Mouse (Mus musculus) kidney, postnatal 25 days (tissue): Measurements from ENCODE around the gene Ctla2b.
"Not testable (repeated sequence)": the region's sequence is repeated elsewhere in the genome, so short reads cannot be mapped to it uniquely, and the experiment has no call there.

Source experiments
- DNase-seq, 2 experiments: peaks; one replicate each; pipeline ENCODE4 v3.0.0; 2021; ENCODE audit warnings: mixed read lengths in 2 of 2

The Ctla2b gene

GRCm38 (mm10) chr13:60897328-60897727 lies at the start of gene Ctla2b:
TSS of gene Ctla2b (minus strand) at chr13:60897447.
- peak; percentile 54 to 84 for DNase-seq

GRCm38 (mm10) chr13:60941884-60942283 lies 44.6 kb upstream of the Ctla2b start, which contains the start of gene Tpbpa:
TSS of gene Tpbpa (minus strand) at chr13:60941984.
- not testable (repeated sequence) for DNase-seq

GRCm38 (mm10) chr13:60936500-60936901 lies 39.3 kb upstream of the Ctla2b start, which contains the start of the genes Gm49391 and Ctla2a:
TSS of gene Gm49391 (minus strand) at chr13:60936571.
TSS of gene Ctla2a (minus strand) at chr13:60936625.
- DNase-seq = peak; percentile 54 to 84

- not testable (repeated sequence) for DNase-seq
These were observed 38.2 kb upstream of the Ctla2b start, which contains the start of gene Gm49393 for GRCm38 (mm10) chr13:60935490-60935889. TSS of gene Gm49393 (minus strand) at chr13:60935590.

GRCm38 (mm10) chr13:60904780-60905179 lies 7.5 kb upstream of the Ctla2b start, which contains the start of gene Tpbpb:
TSS of gene Tpbpb (minus strand) at chr13:60904880.
- DNase-seq = not testable (repeated sequence)

- DNase-seq = not testable (repeated sequence)
These were observed 453 bp downstream of the Ctla2b start, which contains the start of gene Gm49392 for GRCm38 (mm10) chr13:60896794-60897193. TSS of gene Gm49392 (minus strand) at chr13:60896894.

GRCm38 (mm10) chr13:60895406-60896160 lies 1.7 kb downstream of the Ctla2b start:
- no peak for DNase-seq

- no peak for DNase-seq
These were observed 4.9 kb downstream of the Ctla2b start for GRCm38 (mm10) chr13:60892301-60892700.

- DNase-seq = no peak
These were observed 33.0 kb downstream of the Ctla2b start, which contains the start of gene 4930486L24Rik for GRCm38 (mm10) chr13:60864281-60864680. TSS of gene 4930486L24Rik (minus strand) at chr13:60864475.

- no peak for DNase-seq
These were observed 48.8 kb downstream of the Ctla2b start for GRCm38 (mm10) chr13:60848241-60849120.
